Mouse (Mus musculus) myocyte (in vitro differentiated cells): ENCODE data around the gene Stbd1.

Experiments used
- CEBPB ChIP-seq: IDR thresholded peaks from 2 replicates; pipeline ENCODE4 v1.6.1; 2011; ENCODE audit warnings: mild to moderate bottlenecking, moderate library complexity; ENCODE audit not compliant: poor library complexity, insufficient read depth, severe bottlenecking
- POLR2A ChIP-seq: IDR thresholded peaks from one replicate; pipeline ENCODE4 v1.6.1; 2011; ENCODE audit warnings: low read depth, mild to moderate bottlenecking, control low read depth, moderate library complexity; ENCODE audit not compliant: insufficient read length
- TCF12 ChIP-seq: IDR thresholded peaks from one replicate; pipeline ENCODE4 v1.6.1; 2011; ENCODE audit warnings: mild to moderate bottlenecking, control low read depth; ENCODE audit not compliant: poor library complexity, insufficient read depth, severe bottlenecking
- USF1 ChIP-seq: IDR thresholded peaks from one replicate; pipeline ENCODE4 v1.6.1; 2011; ENCODE audit warnings: low read depth, mild to moderate bottlenecking, control low read depth, moderate library complexity

- TF ChIP-seq USF1 (no peak), POLR2A (no peak), CEBPB (no peak), TCF12 (no peak)
Measured at GRCm38 (mm10) chr5:92595026-92595425, 7.8 kb upstream of the Stbd1 start.
